Mouse (Mus musculus) right cerebral cortex, adult 18-20 months (tissue): ENCODE results near the gene Eps8l3.

Experiments used
- DNase-seq: peaks from one replicate; pipeline ENCODE4 v3.0.0; 2022; ENCODE audit warnings: mixed read lengths

Gene Eps8l3

DNA sequence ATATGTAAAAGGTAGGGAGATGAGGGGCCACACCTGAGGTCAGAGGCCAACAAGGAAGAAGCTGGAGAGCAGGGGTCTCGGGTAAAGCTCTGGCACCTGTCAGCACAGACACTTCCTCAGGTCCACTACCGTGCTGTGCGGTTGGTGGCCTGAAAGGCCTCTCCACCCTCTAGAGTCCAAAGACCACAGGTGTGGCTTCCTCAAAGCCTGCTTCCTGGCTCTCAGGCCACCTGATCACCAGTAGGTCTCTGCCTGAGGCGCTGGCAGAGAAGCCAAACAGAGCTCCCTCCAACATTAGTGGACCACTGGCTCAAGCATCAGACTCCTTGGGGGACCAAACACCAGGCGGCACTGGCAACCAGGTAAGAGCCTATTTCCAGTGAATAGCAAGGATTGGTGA is at the start of gene Eps8l3:
TSS of gene Eps8l3 (plus strand) at position 225 of the 400 bp plus-strand sequence.
- no peak for DNase-seq

DNA sequence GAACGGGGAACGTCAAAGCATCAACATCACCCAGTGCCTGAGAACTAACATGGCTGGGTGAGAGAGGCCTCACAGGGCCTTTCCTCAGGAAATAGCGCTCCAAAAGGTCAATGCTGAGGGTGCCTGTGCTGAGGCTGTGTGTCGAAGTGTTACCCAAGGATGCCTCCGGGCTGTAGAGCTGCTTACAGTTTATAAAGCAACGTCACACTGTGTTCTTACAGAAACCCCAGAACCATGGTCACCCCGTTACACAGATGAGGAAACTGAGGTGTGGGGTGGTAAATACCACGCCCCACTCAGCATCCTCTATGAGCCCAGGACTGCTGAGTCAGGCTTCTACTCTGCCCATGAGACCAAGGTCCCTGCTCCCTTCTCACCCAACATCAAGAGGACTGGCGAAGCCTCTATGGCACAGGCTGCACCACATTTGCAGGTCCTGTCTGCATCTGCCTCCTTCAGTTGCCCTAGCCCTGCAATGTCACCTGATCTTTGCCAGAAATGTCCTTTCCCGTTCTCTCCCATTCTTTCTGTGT is 49.1 kb upstream of the Eps8l3 start:
- no peak for DNase-seq

DNA sequence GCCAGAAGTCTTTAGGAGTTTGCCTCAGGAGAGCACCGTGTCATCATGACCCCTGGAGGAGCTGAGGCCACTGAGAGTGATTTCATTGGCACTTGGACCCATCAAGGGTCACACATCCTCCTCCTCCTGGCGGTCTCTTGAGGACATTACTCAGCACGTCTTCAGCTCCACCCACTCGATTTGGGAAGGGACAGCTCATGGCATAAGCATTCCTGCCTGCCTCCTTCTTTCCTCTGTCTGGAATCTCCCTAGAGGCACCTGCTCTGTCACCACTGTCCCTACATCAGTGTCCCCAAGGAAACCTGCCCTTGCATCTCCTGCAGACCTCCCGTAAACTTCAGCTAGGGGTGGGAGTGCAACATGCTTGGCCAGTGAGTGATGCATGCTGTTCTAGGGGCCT is 48.5 kb upstream of the Eps8l3 start:
- no peak for DNase-seq

DNA sequence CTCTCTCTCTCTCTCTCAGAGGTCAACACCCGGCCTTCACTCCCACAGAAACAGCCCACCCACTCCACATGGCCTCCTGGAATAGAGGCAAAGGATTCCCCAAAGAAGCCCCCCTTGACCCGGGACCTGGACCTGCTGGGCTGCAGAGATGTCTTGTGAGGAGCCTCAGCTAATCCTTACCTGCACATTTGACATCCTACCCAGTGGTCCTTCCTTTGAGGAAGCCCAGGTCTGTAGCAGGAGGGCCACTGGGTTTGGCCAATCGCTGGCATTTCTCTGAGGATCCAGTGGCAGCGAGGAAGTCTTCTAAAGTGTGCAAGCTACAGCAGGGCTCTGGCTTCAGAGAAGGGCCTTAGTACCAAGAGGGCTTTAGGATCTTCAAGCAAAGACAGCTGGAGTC is 48.0 kb upstream of the Eps8l3 start:
- no peak for DNase-seq

DNA sequence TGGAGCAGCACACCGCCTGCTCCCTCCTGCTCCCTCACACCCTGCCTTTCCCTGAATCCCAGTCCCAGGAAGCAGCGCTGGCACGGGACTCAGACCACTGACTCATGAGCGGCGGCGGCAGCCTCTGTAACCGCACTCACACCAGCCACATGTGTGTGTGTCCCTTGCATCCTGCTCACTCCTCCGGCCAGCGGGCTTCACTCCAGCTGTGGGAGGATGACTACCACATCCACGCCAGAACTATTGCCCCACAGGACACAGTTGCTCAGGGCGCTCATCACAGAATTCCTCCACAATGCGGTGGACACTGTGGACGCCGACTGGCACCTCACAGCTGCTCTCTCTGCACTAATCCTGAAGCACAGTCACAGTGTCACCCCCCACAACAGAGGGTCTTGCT is 47.4 kb upstream of the Eps8l3 start:
- no peak for DNase-seq

DNA sequence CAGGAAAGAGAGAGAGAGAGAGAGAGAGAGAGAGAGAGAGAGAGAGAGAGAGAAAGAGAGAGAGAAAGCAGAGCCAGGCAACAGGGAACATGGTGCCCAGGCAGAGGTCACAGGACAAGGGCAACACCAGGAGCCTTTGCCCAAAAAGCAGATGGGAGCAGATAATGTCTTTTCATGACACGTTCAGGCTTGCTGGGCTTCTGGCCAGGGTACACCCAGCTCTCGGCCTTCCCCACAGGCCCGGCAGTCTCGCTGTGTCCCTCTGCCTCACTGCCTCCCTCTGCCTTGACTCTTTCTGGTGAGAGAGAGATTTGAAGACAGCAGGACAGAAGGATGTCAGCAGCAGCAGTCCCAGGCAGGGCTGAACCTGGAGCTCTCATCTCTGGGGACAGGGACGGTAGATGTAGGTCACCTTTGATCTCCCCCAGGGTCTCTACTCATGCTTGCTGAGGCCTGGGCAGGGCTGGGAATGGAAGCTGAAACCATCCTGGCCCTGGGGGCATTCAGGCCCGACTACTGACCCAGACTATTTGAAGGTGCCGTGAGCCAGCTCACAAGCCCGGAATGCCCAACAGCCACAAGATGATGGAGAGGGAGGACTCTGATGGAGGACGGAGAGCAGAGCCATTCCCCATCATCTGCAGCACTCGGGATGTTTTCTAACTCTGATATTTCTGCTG is 45.0 kb upstream of the Eps8l3 start:
- DNase-seq: no peak

DNA sequence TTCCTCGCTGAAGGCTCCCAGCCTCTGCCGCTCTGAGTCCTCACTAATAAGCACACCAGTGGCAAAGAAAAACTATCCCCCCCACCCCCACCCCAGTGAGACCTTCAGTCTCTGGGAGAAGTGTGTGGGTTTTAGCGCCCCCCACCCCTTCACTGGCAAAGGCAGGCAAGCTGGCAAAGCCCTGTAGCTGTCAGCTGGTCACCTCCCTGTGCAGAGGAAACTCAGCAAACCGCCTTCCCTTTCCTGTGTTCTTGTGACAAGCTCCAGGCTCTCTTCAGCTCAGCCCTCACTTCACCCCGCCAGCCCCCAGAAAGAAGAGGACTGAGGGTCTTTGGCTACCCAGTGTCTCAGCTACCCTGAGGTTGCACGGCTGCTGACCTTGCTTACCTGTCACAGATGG is 44.4 kb upstream of the Eps8l3 start:
- DNase-seq: no peak

DNA sequence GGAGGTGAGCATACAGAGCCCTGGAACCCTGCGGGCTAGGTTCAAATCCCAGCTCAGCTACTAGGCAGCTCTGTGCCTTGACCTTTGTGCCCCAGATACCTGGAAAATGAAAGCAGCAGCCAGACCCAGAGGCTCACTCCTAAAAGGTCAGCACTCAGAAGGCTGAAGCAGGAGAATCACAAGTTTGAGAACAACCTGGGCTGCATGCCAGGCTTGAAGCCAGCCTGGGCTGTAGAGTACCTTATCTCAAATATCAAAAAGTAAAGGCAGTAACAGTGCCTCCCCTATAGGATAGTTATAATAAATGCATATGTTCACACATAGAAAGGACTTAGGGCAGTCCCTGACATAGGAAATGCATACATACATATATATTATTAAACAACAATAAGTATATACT is 43.7 kb upstream of the Eps8l3 start:
- DNase-seq: no peak

DNA sequence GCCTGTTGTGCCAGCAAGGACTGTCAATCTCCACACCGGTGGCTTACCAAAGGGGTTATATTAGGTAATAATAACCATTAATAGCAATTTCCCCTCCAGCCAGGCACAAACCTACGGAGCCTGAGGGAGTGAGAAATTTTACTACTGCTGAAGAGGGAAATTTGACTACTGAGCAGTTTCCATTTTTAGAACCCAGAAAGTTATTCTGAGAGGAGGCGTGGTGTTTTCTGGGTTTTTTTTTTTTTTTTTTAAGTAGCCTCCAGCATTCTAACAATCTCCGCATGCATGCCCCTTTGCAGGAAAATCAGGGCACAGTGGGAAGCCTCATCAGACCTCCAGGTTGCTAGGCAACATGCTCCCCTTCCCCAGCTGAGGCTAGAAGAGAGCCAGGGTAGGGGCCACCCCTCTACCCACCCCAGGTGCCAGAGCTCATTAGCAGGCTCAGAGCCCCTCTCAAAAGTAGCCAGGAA is 43.1 kb upstream of the Eps8l3 start:
- DNase-seq: no peak

DNA sequence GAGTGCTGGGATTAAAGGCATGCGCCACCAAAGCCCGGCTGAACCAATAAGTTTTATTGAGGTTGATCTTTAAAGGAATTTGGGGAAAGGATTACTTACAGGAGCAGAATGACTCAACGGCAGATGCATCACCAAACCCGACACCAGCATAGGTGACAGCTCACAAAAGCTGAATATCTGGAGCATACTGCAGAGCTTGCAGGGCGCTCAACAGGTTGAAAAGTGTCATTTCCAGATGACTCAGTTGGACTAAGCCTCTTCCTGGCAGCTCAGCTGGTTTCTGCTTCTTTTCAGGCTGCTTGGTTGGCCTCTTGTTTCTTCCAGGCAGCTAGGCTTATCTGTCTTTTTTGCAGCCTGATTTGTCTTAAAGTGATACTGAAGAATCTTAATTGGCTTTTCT is 41.7 kb upstream of the Eps8l3 start:
- peak; percentile 56 for DNase-seq

DNA sequence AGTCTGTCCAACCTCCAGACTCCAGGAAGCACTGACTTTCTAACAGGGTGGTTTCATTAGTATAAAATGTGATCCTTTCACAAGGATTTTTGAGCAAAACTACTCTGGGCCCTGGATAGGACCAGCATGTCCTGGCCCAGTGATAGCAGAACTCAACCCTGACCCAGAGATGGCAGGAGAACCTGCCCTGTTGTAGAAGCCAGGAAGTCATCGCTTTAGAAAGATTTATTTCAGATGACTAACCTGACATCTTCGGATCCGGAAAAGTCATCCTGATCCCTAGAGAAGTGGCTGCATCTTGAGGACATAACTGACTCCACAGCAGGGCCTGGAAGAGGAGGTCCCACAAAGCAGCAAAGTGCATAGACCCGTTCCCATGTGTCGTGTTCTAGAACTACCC is 37.2 kb upstream of the Eps8l3 start:
- no peak for DNase-seq

DNA sequence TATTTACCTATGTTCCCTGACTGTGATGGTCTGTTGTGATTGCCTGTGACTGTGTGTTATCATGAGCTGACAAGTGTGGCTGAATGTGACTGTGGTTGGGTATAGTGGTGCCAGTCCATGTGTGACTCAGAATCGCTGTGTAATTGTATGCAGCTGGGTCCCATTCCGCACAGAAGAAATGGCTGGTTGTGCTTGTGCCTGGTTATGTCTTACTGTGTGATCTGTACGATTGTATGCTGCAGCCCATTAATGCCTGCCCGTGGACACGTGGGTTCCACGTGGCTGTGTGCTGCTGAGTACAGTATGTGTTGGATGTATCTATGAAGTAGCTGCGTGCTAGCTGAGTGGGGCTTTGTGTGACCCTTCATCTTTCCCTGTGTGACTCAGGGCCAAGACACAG is 36.2 kb upstream of the Eps8l3 start:
- no peak for DNase-seq

DNA sequence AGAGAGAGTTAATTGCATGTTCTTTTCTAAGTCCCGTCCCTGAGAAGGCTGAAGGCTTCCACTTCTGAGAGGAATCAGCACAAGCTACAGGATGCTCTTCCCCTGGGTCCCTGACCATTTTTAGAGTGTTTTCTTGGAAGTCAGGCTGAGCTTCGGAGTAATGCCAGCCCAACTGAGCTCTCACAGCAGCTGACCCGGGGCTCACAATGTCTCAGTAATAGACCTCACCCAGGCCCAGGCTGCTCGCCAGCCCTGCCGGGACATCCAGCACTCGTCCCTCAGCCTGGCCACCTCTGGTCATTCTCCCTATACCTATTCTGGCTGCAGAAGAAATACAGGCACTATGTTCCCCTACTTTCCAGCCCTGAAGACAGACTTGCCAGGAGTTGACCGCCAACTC is 35.7 kb upstream of the Eps8l3 start:
- peak; percentile 31 for DNase-seq

DNA sequence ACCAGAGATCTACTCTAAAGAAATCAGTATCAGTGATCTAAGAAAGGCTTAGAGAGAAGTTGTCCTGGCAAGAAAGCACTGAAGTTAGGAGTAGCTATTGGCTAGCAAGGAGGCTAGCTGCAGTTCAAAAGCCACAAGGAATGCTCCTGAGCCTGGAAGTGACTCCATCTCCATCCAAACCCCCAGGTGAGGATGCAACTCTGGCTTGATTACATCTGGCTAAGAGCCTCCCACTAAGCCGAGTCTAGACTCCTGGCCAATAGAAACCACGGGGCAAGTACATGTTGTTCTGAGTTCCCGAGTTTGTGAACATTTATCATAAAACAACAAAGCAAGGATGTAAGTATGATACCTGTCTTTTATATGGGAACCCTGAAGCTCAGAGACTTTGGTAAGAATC is 33.6 kb upstream of the Eps8l3 start:
- DNase-seq: no peak

DNA sequence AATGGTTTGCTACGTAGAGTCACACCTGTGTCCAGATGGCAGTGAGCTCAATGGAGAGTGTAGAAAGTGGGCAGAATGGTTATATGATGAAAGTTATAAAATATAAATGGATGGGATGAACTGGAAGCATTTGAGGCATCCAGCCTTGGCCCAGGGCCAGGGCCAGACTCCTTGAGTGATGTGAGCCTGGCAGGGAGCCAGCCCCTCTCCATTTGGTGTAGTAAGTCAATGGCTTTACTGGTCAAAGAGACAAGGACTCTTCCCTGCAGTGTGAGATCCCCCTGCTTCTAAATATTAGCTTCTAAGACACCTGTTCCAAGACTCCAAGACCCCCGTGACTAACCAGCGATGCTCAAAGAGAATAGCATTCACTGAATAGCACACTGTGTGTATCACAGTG is 33.0 kb upstream of the Eps8l3 start:
- DNase-seq: no peak

DNA sequence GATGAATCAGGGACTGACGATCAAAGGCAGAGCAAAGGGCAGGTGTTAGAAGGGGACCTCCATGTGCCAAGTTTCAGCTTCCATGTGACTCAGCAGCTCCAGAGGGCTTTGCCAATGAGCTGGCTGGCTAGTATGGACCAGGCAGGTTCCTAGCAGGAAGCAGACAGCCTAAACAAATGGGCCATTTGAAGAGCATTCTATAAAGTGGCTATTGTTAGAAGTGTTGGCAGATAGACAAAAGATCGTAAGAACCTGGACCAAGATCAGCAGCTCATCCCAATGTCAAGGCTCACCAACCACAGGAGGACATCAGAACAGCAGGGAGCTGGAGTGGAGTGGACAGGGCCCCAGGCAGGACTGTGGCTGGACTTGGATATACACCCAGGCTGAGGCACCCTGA is 32.5 kb upstream of the Eps8l3 start:
- no peak for DNase-seq

DNA sequence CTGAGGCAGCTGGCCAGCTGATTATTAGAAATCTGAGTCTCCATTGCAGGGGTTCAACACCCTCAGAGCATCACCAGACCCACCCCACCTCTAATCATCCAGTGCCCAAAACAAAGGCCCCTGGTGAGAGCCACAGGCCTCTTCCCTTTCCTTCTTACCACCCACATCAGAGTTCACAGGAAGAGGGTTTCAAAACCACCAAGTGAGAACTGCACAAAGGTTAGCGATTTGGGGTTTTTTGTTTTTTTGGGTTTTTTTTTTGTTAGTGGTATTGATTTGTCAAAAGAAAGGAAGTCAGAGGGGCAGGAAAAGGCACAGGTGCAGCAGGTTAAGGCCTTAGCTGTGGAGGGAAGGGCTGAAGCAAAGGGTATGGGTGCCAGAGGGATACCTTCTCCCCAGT is 30.9 kb upstream of the Eps8l3 start:
- DNase-seq: no peak

DNA sequence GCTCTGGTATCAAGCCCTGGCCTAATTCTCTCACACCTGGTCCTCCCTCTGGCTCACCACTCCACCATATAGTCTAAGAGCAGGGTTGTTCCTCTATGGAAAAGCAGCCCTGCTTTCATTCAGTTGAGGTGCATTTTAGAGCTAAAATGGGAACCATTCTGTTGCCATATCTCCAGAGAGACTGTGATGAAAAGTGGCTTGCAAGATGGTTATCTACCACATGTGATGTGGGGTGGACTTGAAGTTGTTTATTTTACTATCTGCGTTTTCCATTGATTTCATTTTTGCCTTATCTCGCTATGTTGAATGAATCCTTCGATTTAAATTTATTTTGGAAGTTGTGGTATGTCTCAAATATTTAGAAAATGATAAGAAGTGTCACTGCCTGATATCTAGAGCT is 30.2 kb upstream of the Eps8l3 start:
- DNase-seq: no peak

DNA sequence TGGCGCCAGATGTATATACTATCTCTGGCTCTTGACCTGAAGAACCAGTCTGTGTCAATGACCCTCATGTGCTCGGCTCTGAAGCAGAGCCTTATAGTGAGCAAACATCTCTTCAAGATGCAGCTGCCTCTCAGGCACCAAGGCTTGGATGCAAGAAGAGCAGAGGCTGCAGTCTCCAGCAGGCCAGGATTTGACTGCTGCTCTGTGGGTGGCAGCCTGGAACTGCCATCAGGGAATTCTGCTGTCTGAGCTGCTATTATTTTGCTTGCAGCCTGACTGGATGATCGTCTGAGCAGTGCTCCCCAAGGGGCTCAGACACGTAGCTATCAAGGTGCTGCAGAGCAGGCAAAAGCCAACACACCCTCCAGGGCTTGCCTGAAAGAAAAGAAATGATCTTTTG is 28.9 kb upstream of the Eps8l3 start:
- peak; percentile 53 for DNase-seq

DNA sequence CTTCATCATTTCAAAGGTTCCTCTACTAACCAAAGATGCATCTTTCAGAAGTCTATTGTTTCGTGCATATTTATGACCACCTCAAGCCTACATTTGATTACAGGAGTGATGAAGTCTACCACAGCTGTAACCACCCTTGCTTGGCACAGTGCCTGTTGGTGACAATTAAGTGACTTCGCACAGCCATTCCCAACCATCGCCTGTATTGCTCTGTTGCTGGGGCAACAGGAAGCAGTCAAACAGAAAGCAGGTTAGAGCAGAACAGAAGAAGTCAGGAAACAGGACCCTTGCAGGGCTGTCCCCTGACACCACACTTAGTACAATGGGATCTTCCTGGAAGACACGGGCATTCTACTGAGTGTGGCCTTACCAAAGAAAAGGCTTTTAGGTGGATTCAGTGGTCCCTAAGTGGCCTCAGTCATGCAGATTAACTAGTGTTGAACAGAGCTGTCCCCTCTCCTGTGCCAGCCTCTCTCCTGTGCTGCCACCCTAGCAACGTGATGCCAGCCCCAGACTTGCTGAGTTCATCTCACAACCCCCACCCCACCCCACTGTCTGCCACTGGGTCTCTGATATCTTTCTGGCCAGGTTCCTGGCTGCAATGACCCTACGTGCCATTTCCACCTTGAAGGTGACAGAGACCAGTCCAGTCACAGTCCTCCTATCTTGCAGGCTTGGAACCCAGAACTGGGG is 27.9 kb upstream of the Eps8l3 start:
- DNase-seq: no peak

DNA sequence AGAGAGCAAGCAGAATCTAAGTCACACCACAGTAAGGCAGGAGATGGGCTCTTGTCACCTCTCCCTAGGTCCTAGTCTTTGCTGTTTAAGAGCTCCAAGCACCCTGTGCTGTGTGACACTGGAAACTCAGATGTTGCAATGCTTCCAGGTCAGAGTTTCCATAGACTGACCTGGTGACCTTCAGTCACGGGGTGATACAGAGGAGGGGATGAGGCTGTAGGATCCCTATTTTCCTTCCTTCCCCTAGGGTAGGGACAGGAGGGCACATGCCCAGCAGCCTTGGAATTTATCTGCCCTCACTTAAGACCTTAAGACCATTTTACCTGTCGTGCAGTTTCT is 27.4 kb upstream of the Eps8l3 start:
- DNase-seq: no peak

DNA sequence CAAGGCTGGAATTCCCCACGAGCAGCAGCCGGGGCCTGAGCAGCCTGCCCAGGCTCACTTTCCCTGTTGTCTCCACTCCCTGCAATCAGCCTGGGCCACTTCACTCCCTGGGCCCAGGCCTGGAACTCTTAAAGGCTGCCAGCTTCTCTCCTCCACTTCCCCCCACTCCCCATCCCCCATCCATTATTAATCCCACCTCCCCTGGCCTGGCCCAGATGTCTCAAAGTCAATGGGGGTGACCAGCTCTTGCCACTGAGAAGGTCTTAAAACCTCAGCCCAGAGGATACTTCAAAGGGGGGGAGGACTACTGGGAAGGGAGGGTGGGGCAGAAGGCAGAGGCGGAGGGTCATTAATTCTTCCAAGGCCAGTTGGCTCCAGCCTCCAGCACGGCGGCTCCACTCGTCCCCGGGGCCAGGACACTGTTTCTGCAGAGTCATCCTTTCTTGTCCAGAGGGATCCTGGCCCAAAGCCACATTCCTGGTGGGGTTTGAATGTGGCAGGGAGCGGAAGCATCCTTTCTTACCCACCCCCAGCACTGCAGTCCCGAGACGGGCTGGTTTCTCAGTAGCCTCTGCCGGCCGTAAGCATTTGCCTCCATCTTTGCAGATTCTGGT is 26.5 kb upstream of the Eps8l3 start:
- no peak for DNase-seq

DNA sequence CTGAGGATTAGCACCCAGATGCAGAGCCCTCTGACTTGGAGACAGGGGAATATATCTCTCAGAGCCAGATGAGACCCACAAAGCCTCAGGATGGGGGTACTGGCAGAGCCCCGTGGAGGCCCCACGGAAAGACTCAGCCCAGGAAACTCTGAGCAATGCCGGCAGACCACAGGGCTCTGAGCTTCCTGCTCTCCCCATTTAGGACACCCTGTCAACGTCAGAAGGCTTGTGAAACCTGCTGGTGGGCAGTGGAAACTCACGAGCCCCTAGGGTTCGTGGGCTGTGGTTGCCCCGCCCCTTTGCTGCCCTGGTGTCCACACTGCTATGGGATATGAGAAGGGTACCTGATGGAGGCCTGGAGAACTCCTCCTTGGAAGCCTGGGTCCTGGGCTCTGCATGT is 24.2 kb upstream of the Eps8l3 start:
- DNase-seq: no peak
